Mouse (Mus musculus) neural tube, embryonic 11.5 days (tissue): ENCODE measurements at regions not wholly inside any gene's neighbourhood (a gene's known extent, or its start where the extent isn't known, plus 50 kb on each side); places are given as distances from the start of the nearest gene placed in this dataset.

Experiments used
- ATAC-seq: fragments of 200-750 bp; cut with Nextera tagmentation; 2 replicates; pipeline ENCODE4 v1.8.0; 2017; ENCODE audit warnings: moderate number of reproducible peaks, mild to moderate bottlenecking, moderate TSS enrichment, moderate library complexity; ENCODE audit not compliant: insufficient read depth, low FRiP score, low TSS enrichment
- DNase-seq: peaks from one replicate; pipeline ENCODE4 v3.0.0-alpha.2; 2015; ENCODE audit warnings: low spot score
- H3K27ac ChIP-seq: fragments of 300-500 bp; sonication (generic); 2 replicates; pipeline ENCODE4 v1.5.1; 2014; ENCODE audit warnings: low read depth, mild to moderate bottlenecking, low read length
- H3K27me3 ChIP-seq: fragments of 300-500 bp; sonication (generic); 2 replicates; pipeline ENCODE4 v1.6.1; 2014; ENCODE audit warnings: mild to moderate bottlenecking, low read length, mixed read lengths; ENCODE audit not compliant: control insufficient read depth, insufficient read depth
- H3K36me3 ChIP-seq: fragments of 300-500 bp; sonication (generic); 2 replicates; pipeline ENCODE4 v1.6.1; 2014; ENCODE audit warnings: mild to moderate bottlenecking, low read length, moderate library complexity, mixed read lengths; ENCODE audit not compliant: control insufficient read depth, insufficient read depth
- H3K4me1 ChIP-seq: fragments of 300-500 bp; sonication (generic); 2 replicates; pipeline ENCODE4 v1.6.1; 2014; ENCODE audit warnings: low read length, mixed read lengths; ENCODE audit not compliant: control insufficient read depth, insufficient read depth
- H3K4me2 ChIP-seq: fragments of 300-500 bp; sonication (generic); 2 replicates; pipeline ENCODE4 v1.6.1; 2014; ENCODE audit warnings: low read depth, mild to moderate bottlenecking, moderate library complexity
- H3K4me3 ChIP-seq: fragments of 300-500 bp; sonication (generic); 2 replicates; pipeline ENCODE4 v1.5.1; 2014; ENCODE audit warnings: low read depth, low read length
- H3K9ac ChIP-seq: fragments of 300-500 bp; sonication (generic); 2 replicates; pipeline ENCODE4 v1.6.1; 2014; ENCODE audit warnings: mild to moderate bottlenecking, low read length
- H3K9me3 ChIP-seq: fragments of 300-500 bp; sonication (generic); 2 replicates; pipeline ENCODE4 v1.6.1; 2016; ENCODE audit warnings: low read length; ENCODE audit not compliant: control insufficient read depth
- WGBS: fragments of 180-500 bp; shearing (Covaris S2); extraction: QIAGEN DNeasy Blood & Tissue Kit; methylation state at CpG from one replicate; pipeline ENCODE4 v1.1.7; 2014; 5-methylcytosine and 5-hydroxymethylcytosine counted together

- H3K36me3 ChIP-seq, result no peaks in the 10 kb centered on the region
- DNase-seq (no peak), ATAC-seq (no peak)
- H3K4me3 ChIP-seq, result no peak overlapping the region
- H3K9me3 ChIP-seq, result no peaks in the 10 kb centered on the region
- H3K4me2 ChIP-seq, result no peak overlapping the region
- no peak overlapping the region for H3K9ac ChIP-seq
- 84% methylated on average over 6 of the region's 6 CpGs for WGBS
- H3K27me3 ChIP-seq, result no peaks in the 10 kb centered on the region
- H3K27ac ChIP-seq, result no peak overlapping the region
- peaks cover 8% of the 10 kb centered on the region; the same call in 1 of the 2 replicates for H3K4me1 ChIP-seq
Observed at GRCm38 (mm10) chr16:5452971-5453370, 197.2 kb upstream of the Eef2kmt start.

GRCm38 (mm10) chr16:5445776-5446175 lies 190.0 kb upstream of the Eef2kmt start:
- Histone ChIP-seq H3K9me3 (no peaks in the 10 kb centered on the region), H3K27ac (no peak overlapping the region), H3K4me1 (no peaks in the 10 kb centered on the region), H3K36me3 (no peaks in the 10 kb centered on the region), H3K27me3 (no peaks in the 10 kb centered on the region), H3K4me3 (no peak overlapping the region), H3K9ac (no peak overlapping the region), H3K4me2 (no peak overlapping the region)
- WGBS, result 71% methylated on average over 6 of the region's 6 CpGs
- DNase-seq (no peak), ATAC-seq (no peak)

- DNase-seq, result no peak
- Histone ChIP-seq H3K27me3 (no peaks in the 10 kb centered on the region), H3K4me1 (no peaks in the 10 kb centered on the region), H3K9ac (no peak overlapping the region), H3K4me3 (no peak overlapping the region), H3K36me3 (no peaks in the 10 kb centered on the region), H3K27ac (no peak overlapping the region), H3K9me3 (no peaks in the 10 kb centered on the region), H3K4me2 (no peak overlapping the region)
- WGBS, result 72% methylated on average over 2 of the region's 2 CpGs
- no peak for ATAC-seq
Observed at GRCm38 (mm10) chr16:5444785-5445184, 189.0 kb upstream of the Eef2kmt start.

GRCm38 (mm10) chr16:5439717-5440116 lies 183.9 kb upstream of the Eef2kmt start:
- Histone ChIP-seq H3K4me3 (no peak overlapping the region), H3K4me2 (no peak overlapping the region), H3K4me1 (no peaks in the 10 kb centered on the region), H3K9ac (no peak overlapping the region), H3K9me3 (no peaks in the 10 kb centered on the region), H3K36me3 (no peaks in the 10 kb centered on the region), H3K27ac (no peak overlapping the region), H3K27me3 (no peaks in the 10 kb centered on the region)
- 79% methylated on average over 2 of the region's 2 CpGs for WGBS
- ATAC-seq (no peak), DNase-seq (no peak)

GRCm38 (mm10) chr16:5438405-5438804 lies 182.6 kb upstream of the Eef2kmt start:
- Histone ChIP-seq H3K27me3 (no peaks in the 10 kb centered on the region), H3K36me3 (no peaks in the 10 kb centered on the region), H3K4me3 (no peak overlapping the region), H3K9ac (no peak overlapping the region), H3K9me3 (no peaks in the 10 kb centered on the region), H3K4me2 (no peak overlapping the region), H3K4me1 (no peaks in the 10 kb centered on the region), H3K27ac (no peak overlapping the region)
- 86% methylated on average over 2 of the region's 2 CpGs for WGBS
- ATAC-seq (no peak), DNase-seq (no peak)

- ATAC-seq, result no peak
- Histone ChIP-seq H3K9me3 (no peaks in the 10 kb centered on the region), H3K27me3 (no peaks in the 10 kb centered on the region), H3K4me3 (no peak overlapping the region), H3K4me2 (no peak overlapping the region), H3K27ac (no peak overlapping the region), H3K4me1 (no peaks in the 10 kb centered on the region), H3K9ac (no peak overlapping the region), H3K36me3 (no peaks in the 10 kb centered on the region)
- no peak for DNase-seq
- WGBS, result 74% methylated on average over 5 of the region's 5 CpGs
Observed at GRCm38 (mm10) chr16:5431689-5432088, 175.9 kb upstream of the Eef2kmt start.

- Histone ChIP-seq H3K4me2 (no peak overlapping the region), H3K36me3 (no peaks in the 10 kb centered on the region), H3K9ac (no peak overlapping the region), H3K27me3 (no peaks in the 10 kb centered on the region), H3K27ac (no peak overlapping the region), H3K9me3 (no peaks in the 10 kb centered on the region), H3K4me3 (no peak overlapping the region), H3K4me1 (no peaks in the 10 kb centered on the region)
- DNase-seq (no peak), ATAC-seq (no peak)
- WGBS, result 90% methylated on average over 3 of the region's 3 CpGs
Observed at GRCm38 (mm10) chr16:5431111-5431510, 175.3 kb upstream of the Eef2kmt start.

GRCm38 (mm10) chr16:5429466-5429865 lies 173.7 kb upstream of the Eef2kmt start:
- DNase-seq (no peak), ATAC-seq (no peak)
- Histone ChIP-seq H3K27ac (no peak overlapping the region), H3K4me3 (no peak overlapping the region), H3K36me3 (no peaks in the 10 kb centered on the region), H3K9ac (no peak overlapping the region), H3K4me2 (no peak overlapping the region), H3K27me3 (no peaks in the 10 kb centered on the region), H3K4me1 (no peaks in the 10 kb centered on the region), H3K9me3 (no peaks in the 10 kb centered on the region)
- WGBS, result 84% methylated on average over 2 of the region's 2 CpGs

GRCm38 (mm10) chr16:5425908-5426307 lies 170.1 kb upstream of the Eef2kmt start:
- no peak for DNase-seq
- Histone ChIP-seq H3K4me3 (no peak overlapping the region), H3K9me3 (no peaks in the 10 kb centered on the region), H3K4me1 (no peaks in the 10 kb centered on the region), H3K4me2 (no peak overlapping the region), H3K9ac (no peak overlapping the region), H3K27ac (no peak overlapping the region), H3K27me3 (no peaks in the 10 kb centered on the region), H3K36me3 (no peaks in the 10 kb centered on the region)
- no peak for ATAC-seq
- WGBS, result 87% methylated on average over 2 of the region's 2 CpGs
